8 mouse cellular contexts compared by ENCODE assay signal in the genomic region with DNA sequence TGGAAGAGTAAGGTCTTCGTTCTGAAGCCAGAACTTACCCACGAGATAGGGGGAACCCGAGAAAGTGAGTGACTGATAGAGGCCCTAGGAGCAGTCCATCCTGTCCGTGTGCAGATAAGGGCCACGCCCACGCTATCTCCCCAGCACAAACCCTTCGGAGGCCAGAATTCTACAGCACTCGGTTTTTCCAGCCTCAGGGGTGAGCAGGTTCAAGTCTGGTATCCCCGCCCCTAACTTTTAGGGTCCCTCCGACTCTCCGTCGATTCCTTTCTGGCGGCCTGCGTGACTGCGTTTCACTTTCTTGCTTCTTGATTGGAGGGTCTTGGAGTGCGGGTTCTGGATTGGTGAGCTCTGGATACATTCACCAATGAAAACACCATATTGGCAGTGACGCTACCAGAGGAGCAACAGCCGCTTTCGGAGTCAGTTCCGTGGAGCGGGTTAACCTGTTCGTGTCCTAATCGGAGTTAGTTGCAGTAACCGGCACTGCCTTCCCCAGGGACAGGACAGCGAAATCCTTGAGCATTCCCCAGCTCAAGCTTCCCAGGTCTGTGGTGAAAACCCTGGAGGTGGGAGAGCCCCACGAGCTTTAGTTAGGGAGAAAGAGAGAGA. TPM values are rescaled to one million over a fixed set of nuclear protein-coding genes. Genes with fewer than 3 reads are reported as not detected.
A peak's percentile ranks its signal among the peaks of the same experiment; 100 is the strongest.
DNase-seq lines count a peak whose midpoint lies in the region; ATAC-seq lines count a peak whose summit lies in the region.

Ppox (minus strand) TSS at position 271 of the 612 bp plus-strand sequence.

- peak; percentile 99 for DNase-seq in adipocyte (ENCODE audit: low spot score)
- DNase-seq in embryo, embryonic 10 days (ENCODE audit: low spot score): peak; percentile 98
- peak; percentile 74 for DNase-seq in gastrocnemius, postnatal 10 days
- DNase-seq in left cerebral cortex, postnatal 10 days (ENCODE audit: extremely low spot score in 1 of 2, low spot score in 2 of 2): peak; percentile 92 to 96
- DNase-seq in right cerebral cortex, postnatal 25 days: peak; percentile 92
- peak; percentile 89 for DNase-seq in urinary bladder, postnatal 4 days (ENCODE audit: low spot score in 2 of 2)

- peak; percentile 99 for ATAC-seq in inflammation-experienced regulatory T-cells, adult 6 months
- peak; percentile 87 for ATAC-seq in megakaryocyte-erythroid progenitor cell, adult 5-6 weeks (replicated peaks; ENCODE audit: low FRiP score, low TSS enrichment, poor library complexity, severe bottlenecking)

- intact Hi-C loops in left cerebral cortex, postnatal 10 days (cut with DNase I): no loop called here

RNA-seq across cellular contexts. Expression of gene Ppox, which starts in this region (rescaled TPM):
- total RNA-seq in gastrocnemius, postnatal 10 days (2021): 10 to 100 TPM; 11.6 to 15.1 TPM
- polyA plus RNA-seq in inflammation-experienced regulatory T-cells, adult 6 months (2017; shearing (Covaris generic)): 10 to 100 TPM; 38.2 to 90.1 (median 78.6) TPM
- total RNA-seq in left cerebral cortex, postnatal 10 days (2021): 10 to 100 TPM; 20.4 to 21.8 TPM
- 114 and 123 TPM in 2 replicates for total RNA-seq in megakaryocyte-erythroid progenitor cell, adult 5-6 weeks (2014; fragmentation: Nextera tagmentation)
- 18.1 and 29.5 TPM in 2 replicates for total RNA-seq in megakaryocyte-erythroid progenitor cell, adult 5-6 weeks (2017)

Comparison
In these comparisons a context has a peak if more than half of its experiments do, and no peak if none do; other contexts are left out.
1. Peak in every context shown above with its lines: DNase-seq and ATAC-seq.